Mouse (Mus musculus) thymus, postnatal 4 days (tissue): ENCODE measurements at regions not wholly inside any gene's neighbourhood (a gene's known extent, or its start where the extent isn't known, plus 50 kb on each side); places are given as distances from the start of the nearest gene placed in this dataset.
"Not testable (repeated sequence)": the region's sequence is repeated elsewhere in the genome, so short reads cannot be mapped to it uniquely, and the experiment has no call there.

Experiments used
- DNase-seq: peaks from one replicate; pipeline ENCODE4 v3.0.0; 2021

- no peak for DNase-seq
Measured at GRCm38 (mm10) chr9:113160011-113160410, 548.0 kb downstream of the Pdcd6ip start.

DNA sequence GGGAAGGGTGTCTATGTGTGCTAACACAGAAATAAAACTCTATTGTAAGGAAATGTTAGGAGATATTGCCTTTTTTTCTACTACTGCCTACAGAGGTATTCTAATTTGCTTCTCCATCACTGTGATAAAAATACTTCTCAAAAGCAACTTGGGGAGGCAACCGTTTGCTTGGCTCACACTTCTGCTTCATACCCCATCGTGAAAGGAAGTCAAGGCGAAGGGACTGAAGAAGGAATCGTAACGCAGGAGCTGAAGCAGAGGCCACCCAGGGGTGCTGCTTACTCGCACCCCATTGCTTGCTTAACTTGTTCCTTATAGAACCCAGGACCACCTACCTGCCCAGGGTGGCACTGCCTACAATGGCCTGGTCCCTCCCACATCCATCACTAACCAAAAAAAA lies 550.0 kb downstream of the Pdcd6ip start:
- DNase-seq = no peak

GRCm38 (mm10) chr9:113157474-113158076 lies 550.5 kb downstream of the Pdcd6ip start:
- no peak for DNase-seq

- no peak for DNase-seq
Measured at GRCm38 (mm10) chr9:113156707-113157106, 551.4 kb downstream of the Pdcd6ip start.

- no peak for DNase-seq
Measured at GRCm38 (mm10) chr9:113149084-113149483, 559.0 kb downstream of the Pdcd6ip start.

GRCm38 (mm10) chr9:113146571-113146970 lies 561.5 kb downstream of the Pdcd6ip start:
- DNase-seq = no peak

GRCm38 (mm10) chr9:113145036-113145435 lies 563.0 kb downstream of the Pdcd6ip start:
- no peak for DNase-seq

- no peak for DNase-seq
Measured at GRCm38 (mm10) chr9:113134611-113135010, 573.4 kb downstream of the Pdcd6ip start.

DNA sequence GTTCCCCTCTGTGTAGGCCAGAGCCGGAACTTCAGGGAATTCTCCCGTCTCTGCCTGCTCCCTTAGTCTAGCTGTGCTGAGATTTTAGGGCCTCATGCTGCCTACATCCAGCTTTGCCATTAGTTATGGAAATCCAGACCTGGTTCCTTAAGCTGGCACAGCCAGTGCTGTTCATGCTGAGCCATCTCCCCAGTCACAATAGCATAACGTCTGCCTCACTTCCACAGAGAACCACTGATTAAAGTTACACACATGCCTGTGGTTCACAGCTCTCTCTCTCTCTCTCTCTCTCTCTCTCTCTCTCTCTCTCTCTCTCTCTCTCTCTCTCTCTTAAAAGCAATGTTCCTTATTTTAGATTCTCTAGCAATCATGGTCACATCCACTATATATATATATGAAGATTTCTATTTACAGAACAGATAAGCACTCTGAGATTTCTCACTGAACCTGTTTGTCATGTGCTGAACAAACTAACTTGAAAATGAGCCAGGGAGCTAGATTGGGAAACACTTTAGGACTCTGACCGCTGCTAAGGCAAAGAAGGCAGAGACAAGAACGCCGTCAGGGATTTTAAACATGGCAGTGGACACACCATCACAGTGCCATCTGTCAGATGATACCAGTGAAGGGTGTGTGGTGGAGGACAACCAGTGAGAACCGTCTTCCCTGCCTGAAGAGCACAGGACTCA lies 584.9 kb downstream of the Pdcd6ip start:
- DNase-seq = no peak

- DNase-seq = no peak
Measured at GRCm38 (mm10) chr9:113122253-113122749, 585.8 kb downstream of the Pdcd6ip start.

DNA sequence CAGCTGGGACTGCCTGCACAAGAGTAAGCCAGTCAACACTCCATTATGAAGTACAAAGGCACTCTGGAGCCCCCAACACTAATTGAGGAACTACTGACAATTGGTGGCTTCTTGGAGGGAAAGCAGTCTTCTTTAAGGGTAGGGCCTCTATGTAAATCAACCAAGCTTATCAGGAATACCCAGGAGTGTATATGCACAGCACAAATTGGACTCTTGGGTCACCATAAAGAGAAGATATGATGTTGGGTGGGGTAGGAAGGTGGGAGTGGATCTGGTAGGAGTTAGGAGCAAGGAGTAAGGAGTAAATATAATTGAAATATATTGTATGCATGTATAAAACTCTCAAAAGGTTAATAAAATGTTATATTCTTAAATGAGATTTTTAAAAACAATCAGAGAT lies 587.7 kb downstream of the Pdcd6ip start:
- DNase-seq = no peak

DNA sequence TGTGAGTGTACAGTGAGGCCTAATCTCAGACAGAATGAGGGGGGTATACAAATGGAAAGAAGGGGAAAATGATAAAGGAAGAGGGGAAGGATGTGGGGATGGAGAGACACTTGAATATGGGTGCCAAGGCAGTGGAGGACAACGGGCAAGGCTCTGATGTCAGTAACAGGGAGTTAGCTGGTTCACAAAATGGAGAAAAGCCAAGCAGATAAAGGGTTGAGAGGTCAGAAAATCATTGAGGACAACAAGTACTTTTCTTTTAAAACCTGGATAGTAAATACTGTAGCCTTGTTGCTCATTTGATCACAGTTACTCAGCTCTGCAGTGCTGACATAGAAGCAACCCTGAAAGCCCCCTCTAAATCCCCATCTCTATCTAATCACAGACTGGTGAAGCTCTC lies 588.3 kb downstream of the Pdcd6ip start:
- DNase-seq = no peak

DNA sequence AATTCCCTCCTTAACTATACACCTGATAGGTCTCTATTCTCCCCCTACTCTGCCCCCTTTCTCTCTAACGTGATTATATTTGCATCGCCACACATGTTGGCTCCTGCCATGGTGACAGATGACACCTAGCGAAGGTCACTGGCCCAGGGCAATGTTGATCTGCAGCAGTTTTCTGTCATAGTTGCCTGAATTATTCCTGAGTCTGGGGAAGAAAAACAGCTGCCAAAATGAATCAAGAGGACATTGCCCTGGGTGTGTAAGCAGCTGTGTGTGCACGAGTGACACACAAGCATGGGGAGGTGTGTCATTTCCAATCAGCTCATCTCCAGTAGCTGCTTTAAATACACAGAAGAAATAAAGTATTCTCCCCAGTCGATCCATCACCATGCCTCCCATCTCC lies 592.5 kb downstream of the Pdcd6ip start:
- no peak for DNase-seq

GRCm38 (mm10) chr9:113112753-113113152 lies 595.3 kb downstream of the Pdcd6ip start:
- DNase-seq = no peak

DNA sequence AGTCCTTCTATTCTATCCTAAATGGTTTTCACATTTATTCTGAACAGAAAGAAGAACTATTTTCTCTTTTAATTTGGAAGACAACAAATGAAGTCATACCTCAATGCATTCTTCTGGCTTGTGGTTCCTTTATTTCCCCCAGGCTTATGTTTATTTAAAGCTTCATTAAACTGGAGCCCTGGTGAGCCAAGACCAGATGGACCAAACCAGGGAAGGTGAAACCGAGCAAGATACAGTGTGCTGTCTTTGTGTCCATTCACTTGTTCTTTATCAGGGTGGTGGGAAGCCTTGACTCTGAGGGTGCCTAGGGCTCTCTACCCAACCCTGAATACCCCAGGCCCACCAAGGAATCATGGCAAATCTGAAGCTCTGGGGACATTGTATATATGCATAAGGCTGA lies 606.3 kb downstream of the Pdcd6ip start:
- no peak for DNase-seq

GRCm38 (mm10) chr9:113100641-113101040 lies 607.4 kb downstream of the Pdcd6ip start:
- DNase-seq = no peak

DNA sequence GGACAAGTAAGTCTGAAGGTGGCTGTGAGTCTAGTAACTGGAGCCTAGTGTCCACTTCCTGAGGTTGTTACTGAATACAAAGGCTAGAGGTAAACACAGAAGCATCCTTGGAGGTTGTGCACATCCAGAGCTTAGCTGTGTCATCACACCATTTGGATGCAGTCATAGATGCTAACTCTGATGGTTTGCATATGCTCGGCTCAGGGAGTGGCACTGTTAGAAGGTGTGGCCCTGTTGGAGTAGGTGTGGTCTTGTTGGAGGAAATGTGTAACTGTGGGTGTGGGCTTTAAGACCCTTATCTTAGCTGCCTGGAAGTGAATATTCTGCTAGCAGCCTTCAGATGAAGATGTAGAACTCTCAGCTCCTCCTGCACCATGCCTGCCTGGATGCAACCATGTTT lies 612.6 kb downstream of the Pdcd6ip start:
- DNase-seq = not testable (repeated sequence)

DNA sequence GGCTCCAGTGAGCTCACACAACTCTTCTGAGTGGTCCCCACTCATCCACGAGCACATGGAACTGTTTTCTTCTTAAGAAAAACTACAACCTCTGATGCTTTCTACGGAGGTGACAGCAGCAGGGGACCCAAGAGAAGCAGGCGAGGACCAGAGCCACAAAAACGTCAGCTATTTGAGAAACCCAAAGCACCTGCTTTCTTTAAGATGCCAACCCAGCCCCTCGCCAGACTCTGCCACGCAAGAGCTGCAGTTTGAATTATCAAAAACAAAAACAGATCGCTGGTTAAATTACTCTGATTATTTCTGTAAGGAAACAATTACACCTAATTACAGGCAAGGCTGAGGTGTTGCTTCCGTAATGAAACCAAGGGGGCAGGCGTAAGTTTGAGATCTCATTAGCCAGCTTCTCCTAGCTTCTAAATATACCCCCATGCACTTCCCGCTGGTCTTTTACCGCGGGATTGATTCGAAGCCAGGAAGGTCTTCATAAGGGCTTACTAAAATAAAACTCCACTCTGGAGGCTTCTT lies 614.1 kb downstream of the Pdcd6ip start:
- no peak for DNase-seq

GRCm38 (mm10) chr9:113091881-113092280 lies 616.2 kb downstream of the Pdcd6ip start:
- DNase-seq = no peak

DNA sequence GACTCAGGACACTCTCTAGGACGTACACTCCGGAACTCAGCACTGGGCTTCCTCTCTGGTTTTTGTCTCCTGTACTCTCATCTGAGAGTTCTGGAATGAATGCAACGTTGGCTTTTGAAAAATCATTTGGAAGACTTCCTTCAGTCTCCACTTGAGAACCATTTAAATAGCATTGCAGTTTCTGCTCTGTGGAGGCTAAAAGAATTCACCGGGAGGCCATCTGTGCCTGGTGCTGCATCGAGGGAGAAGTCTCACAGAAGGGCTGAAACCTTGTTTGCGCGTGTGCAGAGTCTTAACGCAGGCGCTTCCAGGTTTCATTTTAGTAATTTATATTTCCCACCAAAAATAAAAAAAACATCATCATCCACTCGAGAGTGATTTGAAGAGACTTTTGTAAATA lies 620.3 kb downstream of the Pdcd6ip start:
- DNase-seq = no peak

- no peak for DNase-seq
Measured at GRCm38 (mm10) chr9:113085281-113085810, 622.7 kb downstream of the Pdcd6ip start.

GRCm38 (mm10) chr9:113074866-113075265 lies 633.2 kb downstream of the Pdcd6ip start:
- DNase-seq = no peak

DNA sequence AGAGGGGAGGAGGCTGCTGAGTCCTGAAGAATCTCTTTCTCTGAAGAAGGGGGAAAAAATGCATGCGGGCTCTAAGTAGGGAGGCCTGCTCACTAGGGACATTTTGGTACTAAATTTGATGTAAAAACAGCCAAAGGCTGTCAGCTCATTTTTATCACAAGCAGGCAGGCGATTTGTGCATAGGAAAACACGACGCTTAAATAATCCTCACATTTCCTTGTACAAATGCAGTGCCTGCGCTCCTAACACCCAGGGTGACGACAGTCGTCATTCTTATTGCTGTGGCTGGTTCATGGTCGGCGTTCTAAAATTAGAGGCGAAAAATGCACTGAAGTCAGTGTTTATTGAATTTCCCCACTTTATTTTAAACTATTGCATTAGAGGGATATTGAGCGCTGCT lies 650.6 kb downstream of the Pdcd6ip start:
- no peak for DNase-seq

- no peak for DNase-seq
Measured at GRCm38 (mm10) chr9:113044556-113045178, 663.4 kb downstream of the Pdcd6ip start.
